Mouse (Mus musculus) myocyte (in vitro differentiated cells): ENCODE data around the gene Coq4.

Source experiments
- CEBPB ChIP-seq: IDR thresholded peaks from 2 replicates; pipeline ENCODE4 v1.6.1; 2011; ENCODE audit warnings: mild to moderate bottlenecking, moderate library complexity; ENCODE audit not compliant: poor library complexity, insufficient read depth, severe bottlenecking
- E2F4 ChIP-seq: IDR thresholded peaks from one replicate; pipeline ENCODE4 v1.6.1; 2011; ENCODE audit warnings: mild to moderate bottlenecking, control low read depth, moderate library complexity; ENCODE audit not compliant: insufficient read depth
- MAX ChIP-seq: IDR thresholded peaks from one replicate; pipeline ENCODE4 v1.6.1; 2011; ENCODE audit warnings: low read depth, mild to moderate bottlenecking, control low read depth
- MYOD1 ChIP-seq, 3 experiments: IDR thresholded peaks; one replicate each; pipeline ENCODE4 v1.6.1; 2011; ENCODE audit warnings: control low read depth in 2 of 3, low read depth in 2 of 3, mild to moderate bottlenecking in 2 of 3, moderate library complexity in 1 of 3; ENCODE audit not compliant: insufficient read length in 2 of 3, control insufficient read depth in 1 of 3
- MYOG ChIP-seq, 3 experiments: IDR thresholded peaks; one replicate each; pipeline ENCODE4 v1.6.1; 2011; ENCODE audit warnings: control low read depth in 2 of 3, low read depth in 2 of 3, mild to moderate bottlenecking in 2 of 3; ENCODE audit not compliant: insufficient read length in 2 of 3, control insufficient read depth in 1 of 3, insufficient read depth in 1 of 3
- POLR2A ChIP-seq: IDR thresholded peaks from one replicate; pipeline ENCODE4 v1.6.1; 2011; ENCODE audit warnings: low read depth, mild to moderate bottlenecking, control low read depth, moderate library complexity; ENCODE audit not compliant: insufficient read length
- POLR2AphosphoS2 ChIP-seq: IDR thresholded peaks from one replicate; pipeline ENCODE4 v1.6.1; 2011; ENCODE audit warnings: low read depth, control low read depth; ENCODE audit not compliant: insufficient read length
- REST ChIP-seq: IDR thresholded peaks from one replicate; pipeline ENCODE4 v1.6.1; 2011; ENCODE audit warnings: mild to moderate bottlenecking, control low read depth, moderate library complexity; ENCODE audit not compliant: insufficient read depth, insufficient read length
- TCF12 ChIP-seq: IDR thresholded peaks from one replicate; pipeline ENCODE4 v1.6.1; 2011; ENCODE audit warnings: mild to moderate bottlenecking, control low read depth; ENCODE audit not compliant: poor library complexity, insufficient read depth, severe bottlenecking
- USF1 ChIP-seq: IDR thresholded peaks from one replicate; pipeline ENCODE4 v1.6.1; 2011; ENCODE audit warnings: low read depth, mild to moderate bottlenecking, control low read depth, moderate library complexity

DNA sequence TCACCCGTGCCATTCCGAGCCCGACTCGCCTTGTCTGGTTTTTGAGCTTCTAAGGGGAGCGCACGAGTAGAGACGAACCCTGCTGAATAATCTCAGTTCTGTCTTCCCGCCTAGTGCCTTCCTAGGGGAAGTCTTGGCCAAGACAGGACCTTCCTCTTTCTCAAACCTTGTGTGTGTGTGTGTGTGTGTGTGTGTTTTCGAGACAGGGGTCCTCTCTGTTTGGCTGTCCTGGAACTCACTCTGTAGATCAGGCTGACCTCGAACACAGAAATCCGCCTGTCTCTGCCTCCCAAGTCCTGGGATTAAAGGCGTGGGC lies 40.4 kb downstream of the Coq4 start:
- TF ChIP-seq POLR2A (no peak), USF1 (no peak), TCF12 (no peak), MYOG (IDR thresholded peaks at IDR 0.05; ENCODE audit: control insufficient read depth in 1 of 3, insufficient read depth in 1 of 3, insufficient read length in 2 of 3, low read depth in 2 of 3) (no peak), MAX (no peak), E2F4 (no peak), POLR2AphosphoS2 (no peak), CEBPB (no peak), MYOD1 (IDR thresholded peaks at IDR 0.05; ENCODE audit: control insufficient read depth in 1 of 3, insufficient read length in 2 of 3, low read depth in 2 of 3) (no peak), REST (no peak)
